Mouse (Mus musculus) neural tube, embryonic 11.5 days (tissue): ENCODE measurements around the gene LTO1. TPM values are rescaled to one million over a fixed set of nuclear protein-coding genes. Genes with fewer than 3 reads are reported as not detected.

Experiments used
- ATAC-seq: fragments of 200-750 bp; cut with Nextera tagmentation; 2 replicates; pipeline ENCODE4 v1.8.0; 2017; ENCODE audit warnings: moderate number of reproducible peaks, mild to moderate bottlenecking, moderate TSS enrichment, moderate library complexity; ENCODE audit not compliant: insufficient read depth, low FRiP score, low TSS enrichment
- DNase-seq: peaks from one replicate; pipeline ENCODE4 v3.0.0-alpha.2; 2015; ENCODE audit warnings: low spot score
- H3K27ac ChIP-seq: fragments of 300-500 bp; sonication (generic); 2 replicates; pipeline ENCODE4 v1.5.1; 2014; ENCODE audit warnings: low read depth, mild to moderate bottlenecking, low read length
- H3K27me3 ChIP-seq: fragments of 300-500 bp; sonication (generic); 2 replicates; pipeline ENCODE4 v1.6.1; 2014; ENCODE audit warnings: mild to moderate bottlenecking, low read length, mixed read lengths; ENCODE audit not compliant: control insufficient read depth, insufficient read depth
- H3K36me3 ChIP-seq: fragments of 300-500 bp; sonication (generic); 2 replicates; pipeline ENCODE4 v1.6.1; 2014; ENCODE audit warnings: mild to moderate bottlenecking, low read length, moderate library complexity, mixed read lengths; ENCODE audit not compliant: control insufficient read depth, insufficient read depth
- H3K4me1 ChIP-seq: fragments of 300-500 bp; sonication (generic); 2 replicates; pipeline ENCODE4 v1.6.1; 2014; ENCODE audit warnings: low read length, mixed read lengths; ENCODE audit not compliant: control insufficient read depth, insufficient read depth
- H3K4me2 ChIP-seq: fragments of 300-500 bp; sonication (generic); 2 replicates; pipeline ENCODE4 v1.6.1; 2014; ENCODE audit warnings: low read depth, mild to moderate bottlenecking, moderate library complexity
- H3K4me3 ChIP-seq: fragments of 300-500 bp; sonication (generic); 2 replicates; pipeline ENCODE4 v1.5.1; 2014; ENCODE audit warnings: low read depth, low read length
- H3K9ac ChIP-seq: fragments of 300-500 bp; sonication (generic); 2 replicates; pipeline ENCODE4 v1.6.1; 2014; ENCODE audit warnings: mild to moderate bottlenecking, low read length
- H3K9me3 ChIP-seq: fragments of 300-500 bp; sonication (generic); 2 replicates; pipeline ENCODE4 v1.6.1; 2016; ENCODE audit warnings: low read length; ENCODE audit not compliant: control insufficient read depth
- WGBS: fragments of 180-500 bp; shearing (Covaris S2); extraction: QIAGEN DNeasy Blood & Tissue Kit; methylation state at CpG from one replicate; pipeline ENCODE4 v1.1.7; 2014; 5-methylcytosine and 5-hydroxymethylcytosine counted together
- polyA plus RNA-seq: library from polyadenylated mRNA; unstranded; fragments of >200 nt; fragmentation: Nextera tagmentation; extraction: Ambion mirVana; gene quantifications from 2 replicates; pipeline ENCODE4 v1.2.1, GENCODE M21; 2014

Gene LTO1
- polyA plus RNA-seq, 1 experiment from 2014 or later, result 29.1 TPM

- H3K4me3 ChIP-seq, result no peak overlapping the region
- H3K9me3 ChIP-seq, result no peaks in the 10 kb centered on the region
- H3K4me1 ChIP-seq, result peaks cover 10% of the 10 kb centered on the region
- ATAC-seq (no peak), DNase-seq (no peak)
- peaks cover 22% of the 10 kb centered on the region for H3K36me3 ChIP-seq
- no peak overlapping the region for H3K4me2 ChIP-seq
- WGBS, result 91% methylated on average over 8 of the region's 8 CpGs
- H3K27me3 ChIP-seq, result no peaks in the 10 kb centered on the region
- no peak overlapping the region for H3K9ac ChIP-seq
- H3K27ac ChIP-seq, result no peak overlapping the region
Measured at GRCm38 (mm10) chr7:144933796-144934195, 18.9 kb downstream of the LTO1 start.

- Histone ChIP-seq H3K27ac (no peak overlapping the region), H3K36me3 (peaks cover 22% of the 10 kb centered on the region), H3K4me2 (0 out of 2 replicates have a peak overlapping the region, but pooled peaks have one; percentile 5), H3K9me3 (no peaks in the 10 kb centered on the region), H3K4me3 (no peak overlapping the region), H3K4me1 (peaks cover 16% of the 10 kb centered on the region), H3K27me3 (no peaks in the 10 kb centered on the region), H3K9ac (no peak overlapping the region)
- DNase-seq, result no peak
- WGBS, result 45% methylated on average over 5 of the region's 5 CpGs
- ATAC-seq, result no peak
Measured at GRCm38 (mm10) chr7:144934901-144935300, 20.0 kb downstream of the LTO1 start.

DNA sequence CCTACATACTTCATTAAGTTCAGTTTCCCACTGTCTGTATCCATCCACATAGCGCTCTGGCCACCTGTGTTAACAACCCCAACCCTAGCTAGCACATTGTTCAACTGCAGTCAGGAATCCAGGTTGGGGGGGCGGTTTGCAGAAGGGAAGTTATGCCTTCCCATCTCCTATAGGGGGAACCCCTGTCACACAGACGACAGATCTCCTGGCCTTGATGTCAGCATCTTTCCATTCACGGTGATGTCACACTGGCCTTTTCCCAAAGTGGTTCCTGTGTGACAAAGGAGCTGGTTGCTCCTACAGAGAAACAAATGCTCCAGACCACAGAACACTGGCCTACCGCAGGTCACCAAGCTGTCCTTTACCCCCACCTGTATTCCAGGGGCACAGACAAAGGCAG is 20.7 kb downstream of the LTO1 start:
- H3K36me3 ChIP-seq, result peaks cover 22% of the 10 kb centered on the region
- DNase-seq, result peak; percentile 49
- no peak for ATAC-seq
- no peak overlapping the region for H3K4me2 ChIP-seq
- no peak overlapping the region for H3K9ac ChIP-seq
- H3K9me3 ChIP-seq, result no peaks in the 10 kb centered on the region
- H3K27ac ChIP-seq, result no peak overlapping the region
- H3K4me3 ChIP-seq, result no peak overlapping the region
- H3K27me3 ChIP-seq, result 0 out of 2 replicates have a peak, but pooled peaks cover 2% of the 10 kb centered on the region
- peaks cover 21% of the 10 kb centered on the region for H3K4me1 ChIP-seq
- 64% methylated on average over 5 of the region's 5 CpGs for WGBS

DNA sequence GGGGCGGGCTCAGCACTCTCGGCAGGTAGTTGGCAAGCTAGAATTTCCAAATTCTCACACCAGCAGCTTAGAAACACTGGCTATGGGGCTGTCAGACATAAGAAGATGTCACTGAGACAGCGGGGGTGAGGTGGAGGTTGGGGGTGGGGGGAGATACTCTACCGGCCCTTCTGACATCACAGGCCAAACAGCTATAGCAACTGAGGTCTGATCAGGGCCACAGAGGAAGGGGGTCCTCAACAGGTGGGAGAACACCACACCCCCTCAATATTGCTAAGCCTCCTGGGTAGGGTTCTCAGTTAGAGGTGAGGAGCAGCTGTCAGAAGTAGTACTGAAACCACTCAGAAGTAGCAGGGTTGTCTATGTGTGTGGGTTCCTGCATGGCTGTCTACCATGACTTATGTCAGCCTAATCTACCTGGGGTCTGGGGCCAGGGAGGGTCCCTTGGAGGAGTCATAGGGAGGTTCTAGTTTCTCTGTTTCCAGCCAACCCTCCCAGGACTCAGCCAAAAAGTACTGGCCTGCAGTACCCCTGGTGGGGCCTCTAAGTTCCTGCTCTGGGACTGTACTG is 21.5 kb downstream of the LTO1 start:
- Histone ChIP-seq H3K36me3 (peaks cover 22% of the 10 kb centered on the region), H3K27ac (no peak overlapping the region), H3K4me3 (no peak overlapping the region), H3K4me2 (peak overlapping the region; percentile 10; the same call in 1 of the 2 replicates), H3K27me3 (0 out of 2 replicates have a peak, but pooled peaks cover 2% of the 10 kb centered on the region), H3K9ac (no peak overlapping the region), H3K9me3 (no peaks in the 10 kb centered on the region), H3K4me1 (peaks cover 25% of the 10 kb centered on the region)
- no peak for DNase-seq
- ATAC-seq, result no peak
- 91% methylated on average over 4 of the region's 4 CpGs for WGBS

GRCm38 (mm10) chr7:144937490-144937889 is 22.6 kb downstream of the LTO1 start:
- H3K4me1 ChIP-seq, result peaks cover 34% of the 10 kb centered on the region
- 3% methylated on average over 20 of the region's 20 CpGs for WGBS

DNA sequence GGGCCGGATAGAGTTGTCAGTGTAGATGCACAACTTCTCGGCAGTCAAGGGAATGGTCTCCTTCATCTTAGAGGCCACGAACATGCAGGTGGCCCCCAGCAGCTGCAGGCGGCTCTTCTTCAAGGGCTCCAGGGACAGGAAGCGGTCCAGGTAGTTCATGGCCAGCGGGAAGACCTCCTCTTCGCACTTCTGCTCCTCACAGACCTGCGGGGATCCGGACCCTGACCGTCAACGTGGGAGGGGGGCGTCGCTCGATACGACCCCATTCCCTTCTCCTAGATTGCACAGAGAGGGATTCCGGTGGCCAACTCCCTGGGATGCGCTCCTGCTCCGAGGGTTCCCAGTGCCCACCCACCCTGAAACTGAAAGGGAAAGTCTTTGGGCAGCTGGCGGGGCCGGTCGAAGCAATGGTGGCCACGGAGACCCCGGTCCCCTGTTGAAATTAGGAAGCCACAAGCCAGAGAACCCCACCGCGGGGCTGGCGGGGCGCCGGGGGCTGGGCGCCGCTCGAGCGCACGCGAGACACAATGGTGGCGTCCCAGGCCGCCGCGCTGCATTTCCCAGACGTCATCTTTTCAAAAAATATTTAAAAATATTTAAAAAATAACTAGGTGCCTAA is 23.1 kb downstream of the LTO1 start:
- H3K4me1 ChIP-seq, result peaks cover 39% of the 10 kb centered on the region
- ATAC-seq (no peak), DNase-seq (peak; percentile 42)
- H3K27me3 ChIP-seq, result peaks cover 4% of the 10 kb centered on the region; the same call in 1 of the 2 replicates
- H3K4me2 ChIP-seq, result peak overlapping the region; percentile 86
- peaks cover 22% of the 10 kb centered on the region for H3K36me3 ChIP-seq
- H3K27ac ChIP-seq, result peak overlapping the region; percentile 24; the same call in 1 of the 2 replicates
- H3K4me3 ChIP-seq, result peak overlapping the region; percentile 62
- WGBS, result 2% methylated on average over 38 of the region's 39 CpGs
- H3K9me3 ChIP-seq, result no peaks in the 10 kb centered on the region
- H3K9ac ChIP-seq, result peak overlapping the region; percentile 83

More at GRCm38 (mm10) chr7:144937490-144937889, 22.6 kb downstream of the LTO1 start:
- Histone ChIP-seq H3K27me3 (peaks cover 2% of the 10 kb centered on the region; the same call in 1 of the 2 replicates), H3K27ac (no peak overlapping the region), H3K9me3 (no peaks in the 10 kb centered on the region), H3K9ac (peak overlapping the region; percentile 83), H3K36me3 (peaks cover 22% of the 10 kb centered on the region), H3K4me2 (peak overlapping the region; percentile 86), H3K4me3 (peak overlapping the region; percentile 62)
- peak; percentile 89 for DNase-seq
- ATAC-seq, result no peak

- Histone ChIP-seq H3K4me3 (peak overlapping the region; percentile 62), H3K9ac (peak overlapping the region; percentile 83), H3K9me3 (no peaks in the 10 kb centered on the region), H3K27ac (peak overlapping the region; percentile 85), H3K4me1 (peaks cover 41% of the 10 kb centered on the region), H3K36me3 (peaks cover 20% of the 10 kb centered on the region), H3K27me3 (peaks cover 4% of the 10 kb centered on the region; the same call in 1 of the 2 replicates), H3K4me2 (peak overlapping the region; percentile 86)
- no peak for ATAC-seq
- under 1% methylated on average over 32 of the region's 32 CpGs for WGBS
- DNase-seq, result no peak
Measured at GRCm38 (mm10) chr7:144938661-144939343, 23.9 kb downstream of the LTO1 start.

- H3K27ac ChIP-seq, result peak within 1 kb of the TSS; percentile 85
- H3K4me1 ChIP-seq, result peaks cover 41% of the 10 kb centered on the region
- H3K4me3 ChIP-seq, result peak within 1 kb of the TSS; percentile 62
- ATAC-seq (peak; percentile 48), DNase-seq (peak; percentile 81)
- H3K4me2 ChIP-seq, result peak within 1 kb of the TSS; percentile 86
- H3K9me3 ChIP-seq, result no peaks in the 10 kb centered on the region
- H3K9ac ChIP-seq, result peak within 1 kb of the TSS; percentile 83
- WGBS, result under 1% methylated on average over 39 of the region's 45 CpGs
- peaks cover 15% of the 10 kb centered on the region for H3K36me3 ChIP-seq
- H3K27me3 ChIP-seq, result peaks cover 4% of the 10 kb centered on the region; the same call in 1 of the 2 replicates
Measured at GRCm38 (mm10) chr7:144939344-144940002, 24.6 kb downstream of the LTO1 start, which contains the start of gene Ccnd1. Ccnd1 (minus strand) TSS chr7:144939925.
